23 mouse cellular contexts compared by ENCODE assay signal in genomic region chr5:107062229-107062852, GRCm38 (mm10).
DNase-seq lines count a peak whose midpoint lies in the region; ATAC-seq and TF ChIP-seq lines count a peak whose summit lies in the region.
"Had no signal": no experiment of that assay in that cellular context is flagged by ENCODE, and none has a peak within 500 bp of the region (broad histone marks: within the 10 kb centered on the region; RNA-seq: fewer than 3 reads in every experiment).

No protein-coding gene starts in this region.

- no peaks in the 10 kb centered on the region for H3K4me1 ChIP-seq in forebrain, postnatal 0 days (ENCODE audit: insufficient read depth)
- peaks cover 8% of the 10 kb centered on the region; the same call in 1 of the 2 replicates for H3K4me1 ChIP-seq in forebrain, embryonic 12.5 days
- H3K4me1 ChIP-seq in heart, embryonic 15.5 days (replicated peaks), result peaks cover 28% of the 10 kb centered on the region
- H3K4me1 ChIP-seq in liver, embryonic 11.5 days (replicated peaks; ENCODE audit: control insufficient read depth, insufficient read depth, low read length), result no peaks in the 10 kb centered on the region
- H3K4me1 ChIP-seq: embryonic facial prominence, embryonic 13.5 days; forebrain, embryonic 15.5 days; hindbrain, embryonic 12.5 days; neural tube, embryonic 13.5 days had no signal

- no peak overlapping the region for H3K4me3 ChIP-seq in forebrain, postnatal 0 days (ENCODE audit: low read depth, low read length)
- H3K4me3 ChIP-seq in forebrain, embryonic 12.5 days (replicated peaks), result no peak overlapping the region
- H3K4me3 ChIP-seq in heart, embryonic 15.5 days, result no peak overlapping the region
- no peak overlapping the region for H3K4me3 ChIP-seq in liver, embryonic 11.5 days (ENCODE audit: low read depth, low read length)
- H3K4me3 ChIP-seq: embryonic facial prominence, embryonic 13.5 days; forebrain, embryonic 15.5 days; hindbrain, embryonic 12.5 days; intestine, embryonic 15.5 days; neural tube, embryonic 13.5 days had no signal

- peak; percentile 42 for ATAC-seq in forebrain, postnatal 0 days
- no peak for ATAC-seq in forebrain, embryonic 12.5 days (ENCODE audit: low FRiP score)
- ATAC-seq in heart, embryonic 15.5 days (replicated peaks; ENCODE audit: insufficient number of reproducible peaks, insufficient read depth, low FRiP score, low read depth), result peak; percentile 90
- peak; percentile 65 for ATAC-seq in megakaryocyte-erythroid progenitor cell, adult 5-6 weeks (replicated peaks; ENCODE audit: low FRiP score, low TSS enrichment, poor library complexity, severe bottlenecking)
- ATAC-seq in liver, embryonic 11.5 days (replicated peaks; ENCODE audit: low FRiP score), result no peak
- ATAC-seq: forebrain, embryonic 15.5 days; intestine, embryonic 15.5 days; liver, postnatal 0 days had no signal

- H3K9me3 ChIP-seq in forebrain, postnatal 0 days (ENCODE audit: low read length), result no peaks in the 10 kb centered on the region
- no peaks in the 10 kb centered on the region for H3K9me3 ChIP-seq in forebrain, embryonic 12.5 days
- H3K9me3 ChIP-seq in heart, embryonic 15.5 days (replicated peaks), result no peaks in the 10 kb centered on the region
- no peaks in the 10 kb centered on the region; the same call in 1 of the 2 replicates for H3K9me3 ChIP-seq in liver, embryonic 11.5 days (ENCODE audit: control insufficient read depth, low read length)
- H3K9me3 ChIP-seq: embryonic facial prominence, embryonic 13.5 days; forebrain, embryonic 15.5 days; hindbrain, embryonic 12.5 days; intestine, embryonic 15.5 days; neural tube, embryonic 13.5 days had no signal

- no peaks in the 10 kb centered on the region for H3K27me3 ChIP-seq in forebrain, postnatal 0 days (ENCODE audit: insufficient read depth, low read length)
- H3K27me3 ChIP-seq in forebrain, embryonic 12.5 days, result peaks cover 8% of the 10 kb centered on the region; the same call in 1 of the 2 replicates
- no peaks in the 10 kb centered on the region for H3K27me3 ChIP-seq in heart, embryonic 15.5 days
- H3K27me3 ChIP-seq in liver, embryonic 11.5 days (replicated peaks; ENCODE audit: control insufficient read depth, insufficient read depth, low read length), result 0 out of 2 replicates have a peak, but pooled peaks cover 2% of the 10 kb centered on the region
- H3K27me3 ChIP-seq: embryonic facial prominence, embryonic 13.5 days; forebrain, embryonic 15.5 days; hindbrain, embryonic 12.5 days; intestine, embryonic 15.5 days; neural tube, embryonic 13.5 days had no signal

- TF ChIP-seq CTCF in forebrain, postnatal 0 days (IDR thresholded peaks at IDR 0.05; ENCODE audit: low read depth), result no peak

- 43% methylated on average over 12 of the region's 12 CpGs for WGBS in forebrain, postnatal 0 days
- 53% methylated on average over 12 of the region's 12 CpGs for WGBS in forebrain, embryonic 12.5 days
- WGBS in heart, embryonic 15.5 days, result 33% methylated on average over 12 of the region's 12 CpGs
- WGBS in liver, embryonic 11.5 days, result 73% methylated on average over 12 of the region's 12 CpGs

- no peaks in the 10 kb centered on the region for H3K36me3 ChIP-seq in forebrain, postnatal 0 days (ENCODE audit: insufficient read depth)
- H3K36me3 ChIP-seq in forebrain, embryonic 12.5 days (replicated peaks), result no peaks in the 10 kb centered on the region
- no peaks in the 10 kb centered on the region for H3K36me3 ChIP-seq in heart, embryonic 15.5 days
- no peaks in the 10 kb centered on the region for H3K36me3 ChIP-seq in liver, embryonic 11.5 days (ENCODE audit: control insufficient read depth, insufficient read depth, low read length)
- H3K36me3 ChIP-seq: embryonic facial prominence, embryonic 13.5 days; forebrain, embryonic 15.5 days; hindbrain, embryonic 12.5 days; intestine, embryonic 15.5 days; neural tube, embryonic 13.5 days had no signal

- H3K9ac ChIP-seq in forebrain, postnatal 0 days, result no peak overlapping the region
- no peak overlapping the region for H3K9ac ChIP-seq in forebrain, embryonic 12.5 days
- H3K9ac ChIP-seq in heart, embryonic 15.5 days, result no peak overlapping the region
- no peak overlapping the region for H3K9ac ChIP-seq in liver, embryonic 11.5 days (ENCODE audit: low read depth, low read length)
- H3K9ac ChIP-seq: embryonic facial prominence, embryonic 13.5 days; forebrain, embryonic 15.5 days; hindbrain, embryonic 12.5 days; intestine, embryonic 15.5 days; liver, postnatal 0 days; neural tube, embryonic 13.5 days had no signal

- no peak overlapping the region for H3K27ac ChIP-seq in forebrain, postnatal 0 days (ENCODE audit: low read depth, low read length)
- H3K27ac ChIP-seq in forebrain, embryonic 12.5 days, result no peak overlapping the region
- peak overlapping the region; percentile 90 for H3K27ac ChIP-seq in heart, embryonic 15.5 days
- H3K27ac ChIP-seq in liver, embryonic 11.5 days (ENCODE audit: low read depth, low read length), result no peak overlapping the region
- H3K27ac ChIP-seq: embryonic facial prominence, embryonic 13.5 days; forebrain, embryonic 15.5 days; hindbrain, embryonic 12.5 days; intestine, embryonic 15.5 days; neural tube, embryonic 13.5 days had no signal

- DNase-seq in forebrain, postnatal 0 days, result no peak
- peak; percentile 50 for DNase-seq in heart, adult 8-10 months (ENCODE audit: low spot score)
- DNase-seq in testis, postnatal 14 days (ENCODE audit: low spot score), result no peak
- DNase-seq in liver, embryonic 11.5 days (ENCODE audit: low spot score), result no peak
- no peak for DNase-seq in layer of hippocampus, adult 8-10 months (ENCODE audit: low spot score in 2 of 2)
- DNase-seq: adrenal gland, adult 8-10 months; cerebellum, postnatal 10 days; gastrocnemius, postnatal 36 days; kidney, adult 9 months; kidney, postnatal 25 days; left cerebral cortex, postnatal 4 days; liver; liver, postnatal 0 days; spleen, adult 18-20 months; thymus, adult 18-20 months had no signal

- no peak overlapping the region for H3K4me2 ChIP-seq in forebrain, postnatal 0 days (ENCODE audit: low read depth)
- H3K4me2 ChIP-seq in forebrain, embryonic 12.5 days, result no peak overlapping the region
- H3K4me2 ChIP-seq in heart, embryonic 15.5 days, result no peak overlapping the region
- H3K4me2 ChIP-seq in liver, embryonic 11.5 days, result no peak overlapping the region
- H3K4me2 ChIP-seq: embryonic facial prominence, embryonic 13.5 days; forebrain, embryonic 15.5 days; hindbrain, embryonic 12.5 days; intestine, embryonic 15.5 days; neural tube, embryonic 13.5 days had no signal

Comparison
In these comparisons a context has a peak if more than half of its experiments do, and no peak if none do; other contexts are left out.
1. ATAC-seq: peak in forebrain, postnatal 0 days (single experiment), heart, embryonic 15.5 days (single experiment) and megakaryocyte-erythroid progenitor cell, adult 5-6 weeks (single experiment); none in forebrain, embryonic 12.5 days (single experiment) and liver, embryonic 11.5 days (single experiment).